Mouse (Mus musculus) small intestine, adult 2 months (tissue): ENCODE data around the gene Adamtsl5.

Source experiments
- CTCF ChIP-seq: fragments of 200-500 bp; IDR thresholded peaks from 2 replicates; pipeline ENCODE4 v1.5.1; 2012; ENCODE audit warnings: low read depth, mild to moderate bottlenecking, control low read depth, inconsistent platforms, low read length, moderate library complexity, mixed read lengths; ENCODE audit not compliant: insufficient replicate concordance, insufficient read length; ENCODE audit errors: extremely low read depth
- POLR2A ChIP-seq: fragments of 200-500 bp; IDR thresholded peaks from 2 replicates; pipeline ENCODE4 v1.6.1; 2012; ENCODE audit warnings: low read depth, mild to moderate bottlenecking, control low read depth, inconsistent platforms, low read length, moderate library complexity

DNA sequence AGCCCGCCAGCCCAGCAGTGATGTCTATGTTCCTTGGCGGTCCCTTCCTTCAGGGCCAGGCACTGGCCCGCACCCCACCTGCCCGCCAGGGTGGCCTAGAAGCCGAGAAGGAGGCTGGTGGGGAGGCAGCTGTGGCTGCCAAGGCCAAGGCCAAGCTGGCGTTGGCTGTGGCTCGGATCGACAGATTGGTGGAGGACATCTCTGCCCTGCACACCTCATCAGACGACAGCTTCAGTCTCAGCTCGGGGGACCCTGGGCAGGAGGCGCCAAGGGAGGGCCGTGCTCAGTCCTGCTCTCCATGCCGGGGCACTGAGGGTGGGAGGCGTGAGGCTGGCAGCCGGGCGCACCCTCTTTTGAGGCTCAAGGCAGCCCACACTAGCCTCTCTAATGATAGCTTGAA lies 36.7 kb downstream of the Adamtsl5 start:
- TF ChIP-seq CTCF (no peak), POLR2A (no peak)
